Mouse (Mus musculus) urinary bladder, postnatal 4 days (tissue): Measurements from ENCODE around the gene Ripor2.

Experiments used
- DNase-seq, 2 experiments: peaks; one replicate each; pipeline ENCODE4 v3.0.0; 2021 to 2022; ENCODE audit warnings: low spot score in 2 of 2

Gene Ripor2

DNA sequence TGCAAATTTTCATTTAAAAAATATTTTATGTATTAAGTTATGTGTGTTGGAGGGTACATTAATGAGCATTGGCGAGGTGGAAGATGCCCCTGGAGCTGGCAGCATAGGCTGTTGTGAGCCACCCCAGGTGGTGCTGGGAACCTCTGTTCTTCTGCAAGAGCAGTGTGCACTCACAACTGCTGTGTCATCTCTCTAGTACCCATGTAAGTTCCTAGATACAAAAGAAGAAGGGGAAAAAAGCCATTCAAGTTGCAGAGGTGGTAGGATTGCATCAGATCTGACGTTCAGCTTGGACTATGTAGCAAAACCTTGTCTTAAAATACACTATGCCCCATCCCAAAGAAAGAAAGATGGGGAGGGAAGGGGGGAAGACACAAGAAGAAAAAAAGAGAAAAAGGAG lies 65.5 kb downstream of the Ripor2 start:
- no peak for DNase-seq

DNA sequence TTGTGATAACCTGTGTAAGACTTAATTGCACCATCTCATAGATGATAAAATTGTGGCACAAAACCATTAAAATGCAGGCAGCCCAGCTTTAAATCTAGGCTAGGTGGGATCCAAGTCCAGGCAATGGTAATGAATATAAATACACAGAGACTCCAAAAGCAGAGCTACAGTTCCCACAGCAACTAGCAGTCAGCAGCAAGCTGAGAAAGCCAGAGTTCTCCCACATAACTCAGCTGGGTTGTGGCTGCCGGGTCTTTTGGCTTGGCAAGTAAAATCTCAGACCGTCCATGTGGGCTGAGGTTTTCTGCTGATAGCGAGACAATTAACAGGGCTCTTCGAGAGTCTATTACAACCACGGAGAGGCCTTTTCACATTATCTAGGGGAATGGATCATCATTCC lies 66.0 kb downstream of the Ripor2 start:
- no peak for DNase-seq

- no peak for DNase-seq
These were observed 66.7 kb downstream of the Ripor2 start for GRCm38 (mm10) chr13:24648668-24649067.

- DNase-seq: no peak
These were observed 67.1 kb downstream of the Ripor2 start for GRCm38 (mm10) chr13:24649099-24649498.

- no peak for DNase-seq
These were observed 69.0 kb downstream of the Ripor2 start for GRCm38 (mm10) chr13:24651018-24651417.

GRCm38 (mm10) chr13:24654919-24655635 lies 73.1 kb downstream of the Ripor2 start:
- DNase-seq: no peak

DNA sequence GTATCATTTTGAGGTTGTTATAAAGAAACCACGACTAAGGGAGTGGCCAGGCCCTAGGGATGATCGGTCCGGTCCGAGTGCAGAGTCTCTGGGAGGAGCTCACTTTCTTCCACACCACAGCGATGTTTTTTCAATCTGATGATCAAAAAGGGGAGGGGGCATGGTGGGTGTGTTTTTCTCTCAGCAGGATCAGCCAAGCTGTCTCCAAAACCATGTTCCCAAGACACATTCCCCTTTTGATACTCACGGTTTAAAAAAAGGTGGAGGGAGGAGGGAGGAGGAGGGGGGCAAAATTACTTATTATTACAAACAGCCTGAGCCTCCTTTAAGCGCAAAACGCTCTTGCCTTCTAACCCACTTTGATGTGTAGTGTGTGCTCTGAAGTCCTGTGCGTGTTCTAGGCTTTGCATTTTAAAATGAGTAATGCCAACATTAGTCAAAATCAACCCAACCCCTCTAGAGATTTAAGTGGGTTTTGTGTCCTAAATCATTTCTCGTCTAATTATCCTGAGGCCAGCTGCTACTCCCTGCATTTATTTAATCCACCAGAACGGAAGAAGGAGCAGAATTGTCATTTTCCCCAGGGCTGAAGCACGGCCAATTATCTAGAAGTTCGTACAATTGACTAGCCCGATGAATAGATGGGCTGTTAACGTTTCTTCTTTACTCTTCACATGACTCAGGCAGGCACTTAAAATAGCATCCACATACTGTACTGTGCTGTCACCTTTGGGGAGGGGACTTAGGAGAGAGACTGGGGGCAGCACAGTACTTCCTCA lies 74.9 kb downstream of the Ripor2 start:
- DNase-seq: no peak

- DNase-seq: no peak
These were observed 84.8 kb downstream of the Ripor2 start for GRCm38 (mm10) chr13:24666763-24667162.

GRCm38 (mm10) chr13:24668556-24668955 lies 86.6 kb downstream of the Ripor2 start:
- DNase-seq: no peak

GRCm38 (mm10) chr13:24670676-24671075 lies 88.7 kb downstream of the Ripor2 start:
- DNase-seq: no peak

DNA sequence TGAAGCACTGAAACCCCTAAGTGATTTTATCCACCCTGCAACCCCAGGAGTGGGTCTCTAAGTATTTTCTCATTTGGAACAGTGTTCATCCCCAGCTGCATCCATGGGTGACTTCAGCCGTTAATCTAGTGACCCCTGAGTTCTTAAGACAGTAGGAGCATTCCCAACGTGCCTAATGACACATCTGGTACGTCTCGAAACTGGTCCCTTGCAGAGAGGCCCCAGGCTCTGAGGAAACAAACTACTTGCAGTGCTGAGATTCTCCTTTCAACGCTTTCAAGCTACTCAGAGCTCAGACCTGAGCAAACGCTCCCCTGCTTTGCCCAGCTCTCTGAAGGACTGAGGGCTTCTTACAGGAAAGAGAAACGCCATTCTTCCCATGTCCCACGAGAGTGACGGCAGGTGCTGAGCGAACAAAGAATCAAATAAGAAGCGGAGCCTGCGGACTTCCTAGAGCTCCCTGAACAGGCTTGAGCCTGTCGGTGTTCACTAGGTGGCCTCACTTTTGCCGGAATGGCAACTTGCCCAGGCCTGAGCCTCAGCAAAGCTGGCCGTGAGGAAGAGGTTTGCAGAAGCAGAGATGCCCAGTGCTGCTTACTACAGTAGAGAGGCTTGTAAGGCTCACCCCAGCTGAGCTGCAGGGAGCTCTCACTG lies 97.2 kb downstream of the Ripor2 start:
- DNase-seq: no peak

GRCm38 (mm10) chr13:24680951-24681350 lies 99.0 kb downstream of the Ripor2 start:
- no peak for DNase-seq

GRCm38 (mm10) chr13:24682346-24682745 lies 100.4 kb downstream of the Ripor2 start:
- no peak for DNase-seq

GRCm38 (mm10) chr13:24684503-24684902 lies 102.5 kb downstream of the Ripor2 start:
- no peak for DNase-seq

GRCm38 (mm10) chr13:24685846-24686245 lies 103.9 kb downstream of the Ripor2 start:
- DNase-seq: no peak

GRCm38 (mm10) chr13:24686705-24687665 lies 105.0 kb downstream of the Ripor2 start:
- DNase-seq: peak; percentile 52 to 74

- DNase-seq: no peak
These were observed 111.3 kb downstream of the Ripor2 start for GRCm38 (mm10) chr13:24693312-24693711.

DNA sequence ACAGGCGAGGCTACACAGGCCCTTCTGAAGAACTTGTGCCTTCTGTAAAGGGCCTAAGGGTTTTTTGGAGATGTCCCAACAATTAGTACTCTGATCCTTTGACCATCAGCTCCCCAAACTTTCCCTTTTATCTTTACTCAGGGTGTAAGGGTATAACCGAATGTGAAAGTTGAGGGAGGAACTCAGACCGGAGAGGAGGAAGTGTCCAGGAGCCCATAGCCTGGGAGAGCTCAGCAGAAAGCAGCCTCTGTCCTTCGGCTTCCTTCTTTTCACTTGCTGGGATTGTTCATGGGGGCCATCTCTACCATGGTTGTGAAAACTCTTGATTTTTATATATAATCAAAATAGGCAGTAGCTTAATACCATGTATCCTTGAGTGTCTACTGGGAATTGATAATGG lies 116.8 kb downstream of the Ripor2 start:
- no peak for DNase-seq

GRCm38 (mm10) chr13:24702128-24702527 lies 120.1 kb downstream of the Ripor2 start:
- no peak for DNase-seq

- no peak for DNase-seq
These were observed 127.8 kb downstream of the Ripor2 start for GRCm38 (mm10) chr13:24709656-24710396.

DNA sequence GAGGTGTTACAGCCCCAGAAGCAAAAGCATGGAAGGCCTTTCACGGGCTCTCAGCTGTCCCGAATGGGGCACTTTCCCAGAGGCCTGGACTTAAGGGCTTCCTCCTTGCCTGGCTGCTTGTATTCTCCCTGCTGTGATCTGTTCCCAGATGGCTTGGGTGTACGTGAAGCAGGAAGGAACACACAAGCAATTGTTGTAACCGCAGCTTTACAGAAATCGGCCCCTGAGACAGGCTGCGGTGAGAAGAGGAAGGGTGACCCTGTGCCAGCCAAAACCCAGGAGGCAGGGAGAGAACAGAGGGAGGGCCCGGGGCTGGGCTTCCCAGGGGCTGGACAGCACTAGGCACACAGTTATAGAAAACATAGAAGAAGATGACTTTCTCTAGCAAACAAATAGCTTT lies 129.0 kb downstream of the Ripor2 start:
- no peak for DNase-seq
